Mouse (Mus musculus): ENCODE data around the gene Tax1bp1.

- TF ChIP-seq CTCF (IDR thresholded peaks at IDR 0.05; ENCODE audit: low read depth) (no peak), EP300 (optimal IDR thresholded peaks at IDR 0.05) (no peak)
Measured at GRCm38 (mm10) chr6:52752832-52753231, 39.3 kb downstream of the Tax1bp1 start.

All from stomach, postnatal 0 days (tissue).